Mouse (Mus musculus) c-Kit-positive CD71-negative TER-119-negative erythroid progenitor cells, embryonic 14.5 days (primary cell): Measurements from ENCODE around the gene Trappc4.
"Not testable (repeated sequence)": the region's sequence is repeated elsewhere in the genome, so short reads cannot be mapped to it uniquely, and the experiment has no call there.

Experiments
- DNase-seq: peaks from one replicate; pipeline ENCODE4 v3.0.0-alpha.2; 2013; ENCODE audit warnings: low read depth

The Trappc4 gene

DNA sequence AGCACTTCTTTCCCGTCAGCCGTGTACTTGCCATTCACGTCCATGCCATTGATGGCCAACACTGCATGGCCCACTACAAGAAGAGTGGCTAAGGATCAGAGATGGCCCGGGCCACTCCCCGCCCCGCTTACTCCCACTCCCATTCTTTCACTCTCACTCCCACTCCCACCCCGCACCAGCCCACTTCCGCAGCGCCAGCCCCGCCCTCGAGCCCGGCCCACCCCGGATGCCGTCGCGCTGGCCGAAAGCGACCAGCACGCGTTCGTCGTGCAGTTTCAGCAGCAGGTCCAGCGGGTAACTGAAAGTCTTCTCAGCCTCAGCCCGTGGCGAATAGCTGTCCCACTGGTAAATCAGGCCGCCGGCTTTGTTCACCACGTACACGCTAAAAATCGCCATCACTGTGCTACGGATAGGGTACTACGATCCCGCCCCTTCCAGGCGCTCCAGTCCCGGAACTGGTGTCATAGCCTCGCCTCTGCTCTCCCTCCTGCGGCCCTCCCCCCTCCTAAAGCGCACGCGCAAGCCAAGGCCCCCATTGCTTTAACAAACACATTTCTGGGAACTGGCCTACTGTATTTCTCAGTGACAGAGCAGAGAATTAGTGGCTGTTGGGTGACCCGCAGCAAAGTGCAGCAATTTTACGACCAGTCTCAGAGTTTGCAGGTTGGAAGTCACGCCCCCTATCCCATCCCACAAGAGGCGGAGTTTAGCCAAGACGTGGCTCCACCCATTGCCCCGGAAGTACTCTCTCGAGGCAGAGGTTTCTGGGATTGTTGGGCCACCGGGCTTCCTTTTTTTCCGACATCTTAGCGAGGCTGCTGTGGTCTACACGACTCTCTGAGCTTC is at the start of gene Trappc4, which contains the start of gene Rps25:
TSS of gene Trappc4 (minus strand) at position 695 of the 846 bp plus-strand sequence.
TSS of gene Rps25 (plus strand) at position 234 of the 846 bp plus-strand sequence.
- DNase-seq: peak; percentile 92

DNA sequence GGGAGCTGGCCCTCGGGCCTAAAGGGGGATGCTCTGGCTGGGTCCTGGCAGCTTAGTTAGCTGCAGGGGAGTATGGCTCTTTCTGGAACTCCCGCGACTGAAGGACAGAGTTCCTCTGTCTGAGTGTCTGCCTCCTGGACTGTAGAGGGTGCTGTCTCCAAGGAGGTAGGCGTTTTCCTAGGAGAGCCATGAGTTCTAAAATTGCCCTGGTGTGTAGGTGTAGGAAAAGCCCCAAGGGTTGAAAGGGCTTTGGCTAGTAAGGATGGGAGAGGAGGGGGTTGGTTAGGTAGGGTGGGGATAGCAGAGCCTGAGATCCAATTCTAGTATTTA is 47.5 kb upstream of the Trappc4 start, which contains the start of gene Upk2:
TSS of gene Upk2 (minus strand) at position 86 of the 330 bp plus-strand sequence.
- no peak for DNase-seq

DNA sequence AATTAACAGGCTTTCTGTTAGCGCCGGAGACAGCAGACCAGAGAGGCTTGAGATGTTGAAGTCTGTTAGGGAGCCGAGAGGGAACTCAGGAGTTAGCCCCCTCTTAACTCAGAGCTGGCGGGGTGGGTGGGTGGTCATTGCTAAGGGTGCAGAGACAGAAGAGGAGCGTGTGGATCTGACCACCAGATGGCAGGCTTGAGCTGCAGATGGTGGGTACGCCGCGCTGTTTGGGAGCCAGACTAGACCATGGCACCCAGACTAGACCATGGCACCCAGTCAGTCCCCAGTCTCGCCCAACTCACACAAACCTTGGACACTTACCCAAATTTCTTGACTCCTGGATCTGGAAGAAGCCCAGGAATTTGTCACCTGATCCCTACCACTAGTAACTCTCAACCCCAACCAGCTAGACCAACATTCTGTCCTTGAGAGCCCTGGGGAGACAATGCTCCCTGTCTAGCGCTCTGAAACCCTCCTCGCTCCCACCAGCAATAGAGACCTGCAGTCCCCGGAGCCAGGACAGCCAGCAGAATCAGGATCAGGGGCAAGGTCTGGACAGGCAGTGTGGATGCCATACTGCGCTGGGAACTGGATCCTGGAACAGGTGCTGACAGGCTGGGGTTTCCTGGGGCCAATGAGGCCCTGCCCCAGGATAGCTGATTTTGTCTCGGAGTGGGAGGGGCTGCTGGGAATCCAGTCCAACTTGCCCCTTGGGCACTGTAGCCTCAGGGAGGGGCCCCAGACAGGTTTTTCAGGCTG is 46.9 kb upstream of the Trappc4 start:
- peak; percentile 79 for DNase-seq

DNA sequence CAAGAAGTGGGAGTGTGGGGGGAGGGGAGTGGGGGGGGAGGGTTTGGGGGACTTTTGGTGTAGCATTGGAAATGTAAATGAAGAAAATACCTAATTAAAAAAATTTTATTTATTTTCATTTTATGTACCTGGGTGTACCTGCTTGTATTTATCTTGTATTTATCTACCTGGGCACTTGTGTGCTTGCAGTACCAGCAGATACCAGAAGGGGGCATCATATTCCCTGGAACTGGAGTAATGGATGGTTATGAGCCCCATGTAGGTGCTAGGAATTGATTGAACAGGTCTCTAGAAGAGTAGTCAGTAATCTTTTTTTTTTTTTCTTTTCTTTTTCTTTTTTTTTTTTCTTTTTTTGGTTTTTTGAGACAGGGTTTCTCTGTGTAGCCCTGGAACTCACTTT is 43.0 kb upstream of the Trappc4 start:
- DNase-seq: no peak

DNA sequence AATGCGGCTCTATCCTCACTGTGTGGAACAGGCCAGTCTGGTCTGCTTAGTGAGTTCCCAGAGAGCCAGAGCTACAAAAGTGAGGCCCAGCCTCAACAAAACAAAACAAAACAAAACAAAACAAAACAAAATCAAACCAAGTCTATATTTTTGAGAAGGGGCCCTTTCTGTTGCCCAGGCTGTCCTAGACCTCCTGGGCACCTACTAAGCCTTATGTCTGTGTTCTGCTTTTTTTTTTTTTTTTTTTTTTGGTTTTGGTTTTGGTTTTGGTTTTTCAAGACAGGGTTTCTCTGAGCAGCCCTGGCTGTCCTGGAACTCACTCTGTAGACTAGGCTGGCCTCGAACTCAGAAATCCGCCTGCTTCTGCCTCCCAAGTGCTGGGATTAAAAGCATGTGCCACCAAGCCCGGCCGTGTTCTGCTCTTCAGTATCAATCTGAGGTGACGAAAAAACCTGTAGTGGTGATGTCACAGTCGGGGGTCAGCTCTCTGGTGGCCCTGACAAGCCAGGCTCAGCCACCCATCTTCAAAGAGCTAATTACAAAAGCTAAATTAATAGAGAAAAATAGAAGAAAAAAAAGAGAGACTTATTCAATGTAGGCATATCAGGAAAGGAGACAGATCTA is 37.1 kb upstream of the Trappc4 start:
- not testable (repeated sequence) for DNase-seq

DNA sequence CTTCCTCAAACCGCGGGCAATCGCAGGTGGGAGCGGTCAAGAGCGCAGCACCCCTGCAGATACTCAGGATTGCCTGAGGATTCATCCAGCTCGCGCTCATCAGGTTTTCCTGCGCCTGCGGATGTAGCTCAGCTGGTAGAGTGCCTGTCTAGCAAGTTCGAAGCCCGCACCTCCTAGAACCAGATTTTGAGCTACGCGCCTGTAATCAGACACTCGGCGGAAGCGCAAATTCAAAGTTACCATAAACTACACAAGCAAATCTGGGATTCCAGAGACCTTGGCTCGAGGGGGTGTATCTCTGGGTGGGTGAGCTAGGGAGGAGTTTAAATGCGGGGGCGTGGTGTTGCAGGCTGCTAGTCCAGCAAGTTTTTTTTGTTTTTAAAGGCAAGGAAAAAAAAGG is 33.6 kb upstream of the Trappc4 start, which contains the start of gene Foxr1:
TSS of gene Foxr1 (minus strand) at position 176 of the 400 bp plus-strand sequence.
- DNase-seq: no peak

DNA sequence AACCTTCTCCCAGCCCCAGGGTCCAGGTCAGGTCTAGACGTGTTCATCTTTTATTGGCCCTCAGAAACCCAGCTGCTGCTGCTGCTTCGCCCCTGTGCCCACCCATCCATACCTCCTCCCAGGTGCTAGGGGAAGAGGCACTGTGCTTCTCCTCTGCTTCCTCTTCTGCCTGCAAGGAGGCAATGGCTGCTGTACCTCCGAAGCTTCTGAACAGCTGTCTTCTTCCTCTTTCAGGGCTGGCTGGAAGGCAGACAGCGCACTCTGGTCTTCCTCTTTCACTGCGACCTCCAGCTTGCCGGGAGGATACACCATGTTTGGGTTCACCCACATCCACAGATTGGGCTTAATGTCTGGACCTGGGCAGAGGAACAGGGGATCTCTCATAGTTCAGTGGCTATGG is 28.3 kb upstream of the Trappc4 start:
- DNase-seq: peak; percentile 51

DNA sequence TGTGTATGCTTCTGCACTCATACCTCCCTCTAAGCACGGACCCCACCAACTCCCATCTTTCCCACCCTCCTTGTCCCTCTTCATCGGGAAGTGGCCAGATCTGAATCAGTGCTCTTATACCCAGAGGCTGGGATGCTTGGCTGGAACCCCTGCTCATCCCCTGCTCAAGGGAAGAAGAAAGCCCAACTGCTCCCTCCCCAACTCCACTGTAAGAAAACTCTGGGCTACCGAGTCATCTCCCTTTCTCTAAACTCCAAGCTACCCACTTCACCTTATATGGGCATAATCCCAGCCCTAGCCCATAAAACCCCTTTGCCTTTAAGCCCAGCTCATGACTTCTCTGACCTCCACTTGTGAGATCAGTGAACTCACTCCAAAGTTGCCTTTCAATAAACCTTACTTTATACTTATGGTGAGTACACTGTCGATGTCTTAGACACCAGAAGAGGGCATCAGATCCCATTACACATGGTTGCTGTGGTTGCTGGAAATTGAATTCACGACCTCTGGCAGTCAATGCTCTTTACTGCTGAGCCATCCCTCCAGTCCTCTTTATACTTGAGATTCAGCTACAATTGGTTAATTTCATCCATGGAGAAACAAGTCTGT is 25.3 kb upstream of the Trappc4 start:
- DNase-seq: no peak

DNA sequence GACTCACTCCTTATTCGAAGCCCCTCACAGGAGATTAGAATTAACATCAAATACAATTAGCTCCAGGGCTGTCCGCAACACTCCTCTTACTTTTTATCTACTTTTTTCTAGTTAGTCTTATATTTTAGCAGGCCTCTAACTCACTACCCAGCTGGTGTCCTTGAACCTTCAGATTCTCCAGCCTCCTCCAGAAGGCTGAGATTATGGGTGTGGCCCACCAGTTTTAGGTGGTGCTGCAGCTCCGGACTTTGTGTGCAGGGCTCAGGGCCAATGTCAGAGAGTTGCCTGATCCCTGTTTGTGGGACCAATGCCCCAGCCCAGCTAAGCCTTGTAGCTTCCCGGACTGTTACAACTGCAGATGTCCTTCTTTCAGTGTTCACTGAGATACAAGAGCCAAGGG is 16.2 kb upstream of the Trappc4 start:
- DNase-seq: no peak

DNA sequence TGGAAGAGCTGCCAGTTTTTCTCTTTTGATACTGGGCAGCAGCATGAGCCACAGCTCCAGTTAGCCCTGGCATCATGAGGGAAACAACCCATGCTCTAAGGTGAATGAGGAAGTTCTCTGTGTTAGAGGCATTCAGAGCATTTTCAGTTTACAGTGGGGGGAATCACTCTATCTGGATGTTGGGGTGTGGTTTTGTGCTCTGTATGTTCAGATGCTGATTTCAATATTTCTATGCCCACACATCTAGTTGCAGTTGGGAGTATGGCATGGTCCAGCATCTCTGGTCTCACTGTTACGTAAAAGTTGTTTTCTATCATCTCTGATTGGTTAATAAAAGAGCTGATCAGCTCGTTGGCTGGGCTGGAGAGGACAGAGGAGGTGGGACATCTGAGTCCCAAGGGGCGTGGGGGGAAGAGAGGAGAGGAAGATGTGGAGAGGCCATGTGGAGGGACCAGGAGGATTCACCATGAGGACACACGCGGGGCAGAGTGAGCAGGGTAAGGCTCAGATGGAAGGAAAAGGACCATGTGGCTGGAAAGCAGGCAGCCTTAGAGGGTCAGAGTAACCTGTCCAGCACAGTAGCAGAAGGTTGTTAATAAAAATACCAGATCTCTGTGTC is 13.0 kb upstream of the Trappc4 start:
- DNase-seq: no peak

DNA sequence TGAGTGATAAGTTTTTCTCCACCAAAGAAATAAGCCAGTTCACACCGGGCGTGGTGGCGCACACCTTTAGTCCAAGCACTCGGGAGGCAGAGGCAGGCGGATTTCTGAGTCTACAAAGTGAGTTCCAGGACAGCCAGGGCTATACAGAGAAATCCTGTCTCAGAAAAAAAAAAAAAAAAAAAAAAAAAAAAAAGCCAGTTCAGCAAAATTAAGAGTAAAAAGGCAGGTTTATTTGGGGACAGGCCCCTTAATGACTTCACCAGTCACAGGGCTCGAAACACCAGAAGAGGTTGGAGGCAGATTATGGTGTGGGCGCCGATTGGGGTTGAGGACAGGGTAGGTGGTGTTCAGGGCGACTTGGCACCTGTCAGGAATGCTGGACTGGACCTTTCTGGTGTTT is 12.3 kb upstream of the Trappc4 start:
- DNase-seq: not testable (repeated sequence)

DNA sequence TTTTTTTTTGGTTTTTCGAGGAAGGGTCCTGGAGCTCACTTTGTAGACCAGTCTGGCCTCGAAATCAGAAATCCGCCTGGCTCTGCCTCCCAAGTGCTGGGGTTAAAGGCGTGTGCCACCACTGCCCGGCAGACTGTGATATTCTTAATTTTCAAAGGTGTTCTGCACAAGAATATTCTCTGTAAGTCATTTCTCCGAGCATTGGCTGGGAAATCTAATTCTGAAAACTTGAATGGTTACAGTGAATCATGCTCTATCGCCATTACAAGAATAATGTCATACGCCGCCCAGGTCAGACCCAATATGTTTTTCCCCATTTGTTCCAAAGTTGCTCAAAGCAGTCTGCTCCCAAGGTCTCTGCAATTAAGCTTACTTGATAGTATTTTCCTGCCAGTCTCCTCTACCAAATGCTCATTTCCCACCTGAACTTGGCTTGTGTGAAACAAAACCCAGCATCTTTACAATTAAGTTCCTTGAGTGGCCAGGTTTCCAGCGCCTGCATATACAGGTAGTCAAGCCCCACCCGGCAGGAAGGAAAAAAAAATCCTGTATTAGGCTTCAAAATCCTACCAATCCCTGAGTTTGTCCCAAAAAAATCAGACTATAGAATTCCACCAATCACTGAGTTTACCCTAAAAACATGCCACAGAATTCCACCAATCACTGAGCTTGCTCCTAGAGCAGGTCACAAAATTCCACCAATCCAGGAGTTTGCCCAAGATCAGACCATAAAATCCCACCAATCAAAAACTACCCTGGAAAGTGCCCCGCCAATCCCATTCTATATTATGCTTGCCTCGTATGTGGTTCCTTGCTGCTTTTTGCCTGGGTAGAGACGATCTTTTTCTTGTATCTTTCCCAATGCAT is 11.4 kb upstream of the Trappc4 start, which contains the start of gene Ccdc84:
TSS of gene Ccdc84 (minus strand) at position 51 of the 867 bp plus-strand sequence.
- DNase-seq: no peak

DNA sequence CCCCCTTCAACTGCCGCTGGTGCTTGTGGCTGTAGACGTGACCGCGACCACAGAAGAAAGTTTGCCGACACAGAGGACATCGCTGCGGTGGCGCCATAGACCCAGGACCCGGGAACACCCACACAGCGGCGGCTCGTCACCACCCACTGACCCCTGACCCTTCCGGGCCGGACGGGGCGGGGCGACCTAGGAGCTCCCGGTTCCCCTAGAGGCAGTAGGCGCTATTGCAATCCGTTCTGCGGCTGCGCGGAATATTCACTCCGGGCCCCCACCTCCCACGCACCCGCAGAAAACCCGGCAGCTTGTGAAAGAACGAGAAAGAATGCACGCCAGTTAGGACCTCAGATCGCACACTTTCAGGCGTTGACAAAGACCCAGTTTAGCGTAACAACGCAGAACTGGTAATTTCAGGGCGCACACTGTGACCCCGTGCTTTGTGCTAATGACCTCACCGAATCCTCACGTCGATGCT is 10.5 kb upstream of the Trappc4 start:
- peak; percentile 91 for DNase-seq

DNA sequence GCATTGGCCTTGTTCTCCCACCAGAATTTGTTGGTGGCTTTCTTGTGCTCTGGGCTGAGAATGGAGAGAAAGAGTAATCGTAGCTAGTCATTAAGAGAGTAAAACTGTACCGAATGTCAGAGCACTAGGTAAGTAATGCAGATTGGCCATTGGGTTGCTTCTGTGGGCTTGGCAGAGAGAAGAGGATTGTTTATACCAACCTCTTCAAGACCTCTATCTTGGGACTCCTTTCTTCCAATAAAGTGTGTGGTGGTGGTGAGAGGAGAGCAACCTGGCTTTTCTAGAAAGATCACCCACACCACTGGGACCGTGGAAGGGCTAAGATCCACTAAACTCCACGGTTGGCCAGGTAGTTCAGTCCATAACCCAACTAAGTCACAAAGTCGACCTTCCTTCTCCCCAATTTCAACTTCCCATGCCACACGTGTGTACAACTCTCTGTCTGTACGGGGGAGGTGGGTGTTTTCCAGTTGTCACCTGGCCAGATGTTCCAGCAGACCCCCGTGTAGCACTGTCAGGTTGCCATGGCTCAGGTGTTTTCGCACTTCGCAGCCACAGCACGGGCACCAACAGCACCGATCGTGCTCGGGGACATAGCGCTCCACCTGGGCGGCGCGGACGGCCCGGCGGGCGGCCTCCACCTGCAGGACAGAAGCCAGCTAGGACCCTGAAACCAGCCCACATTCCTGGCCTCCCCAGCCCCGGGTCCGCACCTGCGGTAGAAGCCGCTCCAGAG is 9.9 kb upstream of the Trappc4 start:
- DNase-seq: no peak

DNA sequence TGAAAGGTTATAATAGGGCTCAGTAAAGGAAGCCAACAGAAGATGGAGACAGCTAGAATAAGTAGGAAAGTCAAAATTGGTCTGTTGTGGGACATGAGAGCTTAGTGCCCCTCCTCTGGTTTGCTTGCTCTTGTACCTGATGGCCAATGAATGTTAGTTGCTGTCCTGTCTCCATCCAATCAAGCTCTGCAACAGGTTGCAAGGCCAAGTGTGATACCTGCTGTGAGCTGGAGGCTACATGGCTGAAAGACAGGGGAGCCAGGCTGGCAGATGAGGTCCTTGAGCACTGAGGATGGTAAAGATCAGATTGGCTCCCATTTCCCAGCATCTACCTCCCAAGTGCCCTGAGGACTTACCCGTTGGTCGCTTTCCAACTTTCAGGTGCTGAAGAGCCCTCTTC is 5.4 kb upstream of the Trappc4 start:
- no peak for DNase-seq

DNA sequence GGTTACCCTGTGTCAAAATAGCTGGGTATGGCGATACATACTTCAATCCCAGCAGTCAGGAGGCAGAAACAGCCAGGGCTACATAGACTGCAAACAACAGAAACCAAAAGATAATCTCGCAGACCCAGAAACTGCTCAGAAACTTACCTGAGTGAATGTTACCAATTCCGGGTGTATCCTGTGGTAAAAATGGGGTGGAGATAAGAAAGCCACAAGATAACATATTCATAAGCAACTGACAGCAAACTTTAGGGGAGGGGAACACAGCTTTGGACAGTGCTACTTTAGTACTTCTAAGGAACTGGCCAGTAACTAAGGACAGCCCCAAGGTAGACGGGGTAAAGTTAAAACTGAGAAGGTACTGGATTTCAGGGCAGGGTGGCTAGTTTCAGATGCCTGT is 4.9 kb upstream of the Trappc4 start:
- no peak for DNase-seq

DNA sequence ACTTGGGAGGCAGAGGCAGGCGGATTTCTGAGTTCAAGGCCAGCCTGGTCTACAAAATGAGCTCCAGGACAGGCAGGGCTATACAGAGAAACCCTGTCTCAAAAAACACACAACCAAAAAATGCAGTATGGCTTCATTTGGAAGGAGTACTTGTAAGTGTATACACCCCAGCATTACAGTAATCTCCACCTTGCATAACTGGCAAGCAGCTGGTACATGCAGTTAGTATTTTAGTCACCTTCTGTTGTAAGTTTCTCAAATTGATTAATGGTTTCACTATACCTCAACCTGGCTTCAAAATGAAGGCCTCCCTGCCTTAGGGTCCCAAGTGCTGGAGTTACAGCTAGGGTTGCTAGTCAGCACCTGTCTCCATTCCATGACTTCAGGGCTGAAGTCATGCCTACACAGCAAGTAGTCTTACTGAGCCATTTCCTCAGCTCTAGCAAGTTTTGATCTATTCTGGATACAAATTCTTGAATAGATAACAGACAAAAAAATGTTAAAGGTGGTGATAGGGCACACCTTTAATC is 4.3 kb upstream of the Trappc4 start:
- no peak for DNase-seq

DNA sequence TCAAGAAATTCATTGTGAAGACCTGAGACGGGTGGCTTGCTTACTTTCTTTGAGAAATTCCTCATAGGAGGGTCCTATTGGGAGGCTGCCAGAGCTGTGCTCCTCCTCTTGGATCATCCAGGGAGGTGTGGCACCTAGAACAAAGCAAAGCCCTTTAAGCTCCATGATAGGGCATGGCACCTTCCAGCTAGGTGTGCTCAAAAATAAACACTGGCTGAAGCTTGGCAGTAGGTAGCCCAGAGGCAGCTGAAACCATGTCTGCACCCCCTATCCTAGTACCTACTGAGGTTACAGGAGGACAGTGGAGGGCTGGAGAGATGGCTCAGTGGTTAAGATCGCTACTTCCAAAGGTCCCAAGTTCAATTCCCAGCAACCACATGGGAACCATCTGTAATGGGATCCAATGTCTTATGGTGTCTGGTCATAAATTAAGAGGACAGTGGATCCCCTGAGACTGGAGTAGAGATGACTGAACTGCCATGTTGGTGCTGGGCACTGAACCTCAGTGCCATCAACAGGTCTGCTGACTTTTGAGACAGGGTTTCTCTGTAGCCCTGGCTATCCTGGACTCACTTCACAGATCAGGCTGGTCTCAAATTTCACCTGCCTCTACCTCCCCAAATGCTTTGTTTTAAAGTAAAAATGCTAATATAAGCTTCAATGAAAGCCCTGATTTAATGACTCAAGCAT is 3.4 kb upstream of the Trappc4 start:
- no peak for DNase-seq

DNA sequence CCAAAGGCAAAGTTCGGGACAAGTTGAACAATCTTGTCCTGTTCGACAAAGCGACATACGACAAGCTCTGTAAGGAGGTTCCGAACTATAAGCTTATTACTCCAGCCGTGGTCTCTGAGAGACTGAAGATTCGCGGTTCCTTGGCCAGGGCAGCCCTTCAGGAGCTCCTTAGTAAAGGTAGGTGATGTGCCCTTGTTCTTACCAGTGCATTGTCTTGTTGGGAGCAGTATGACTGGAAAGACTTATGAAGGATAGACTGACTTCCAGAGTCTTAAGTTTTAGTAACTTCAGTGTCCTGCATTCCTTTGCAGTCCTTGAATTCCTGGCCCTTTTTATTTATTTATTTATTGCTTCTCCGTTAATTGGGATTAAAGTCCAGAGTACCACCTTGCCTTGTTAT is 1.3 kb upstream of the Trappc4 start:
- DNase-seq: not testable (repeated sequence)
